Comparison of ENCODE assay signal across 10 mouse cellular contexts in the genomic region with DNA sequence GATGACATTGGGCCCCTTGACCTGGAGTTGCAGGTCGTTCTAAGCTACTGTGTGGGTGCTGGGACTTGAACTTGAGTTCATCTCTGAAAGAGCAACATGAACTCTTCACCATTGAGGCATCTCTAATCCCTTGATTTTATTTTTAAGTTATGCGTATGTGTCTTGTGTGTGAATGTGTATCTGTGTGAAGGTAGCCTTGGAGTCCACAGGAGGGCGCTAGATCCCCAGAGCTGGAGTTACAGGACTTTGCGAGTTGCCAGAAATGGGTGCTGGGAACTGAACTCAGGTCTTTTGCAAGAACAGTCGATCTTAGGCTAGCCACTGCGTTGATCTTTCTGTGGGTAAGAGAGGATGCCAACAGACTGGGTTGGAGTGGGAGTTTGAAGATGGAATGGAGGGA. TPM values are rescaled to one million over a fixed set of nuclear protein-coding genes. Genes with fewer than 3 reads are reported as not detected.
DNase-seq lines count a peak whose midpoint lies in the region; ATAC-seq and TF ChIP-seq lines count a peak whose summit lies in the region.
"Had no signal": no experiment of that assay in that cellular context is flagged by ENCODE, and none has a peak within 500 bp of the region (broad histone marks: within the 10 kb centered on the region; RNA-seq: fewer than 3 reads in every experiment).

No protein-coding gene starts in this region.

- no peak overlapping the region for H3K4me3 ChIP-seq in kidney, embryonic 14.5 days (ENCODE audit: low read length)
- H3K4me3 ChIP-seq in ES-Bruce4 (ENCODE audit: low read depth, low read length) = no peak overlapping the region

- no peak for TF ChIP-seq POLR2A in ES-Bruce4 (IDR thresholded peaks at IDR 0.05; ENCODE audit: insufficient read depth, low read length)

- peak; percentile 16 for DNase-seq in adrenal gland, adult 2 months
- DNase-seq in adrenal gland, adult 18-20 months (ENCODE audit: low spot score in 2 of 2) = no peak
- peak; percentile 52 for DNase-seq in kidney, adult 9 months
- peak; percentile 47 to 59 for DNase-seq in kidney, postnatal 4 days
- no peak for DNase-seq in MN1 (ENCODE audit: low spot score)
- no peak for DNase-seq in frontal cortex, postnatal 36 days (ENCODE audit: low spot score in 2 of 2)

- peaks cover 12% of the 10 kb centered on the region; the same call in 1 of the 2 replicates for H3K4me1 ChIP-seq in kidney, embryonic 14.5 days (ENCODE audit: control insufficient read depth, insufficient read depth, low read length)
- H3K4me1 ChIP-seq in ES-Bruce4 (ENCODE audit: control insufficient read depth, insufficient read depth, low read length) = peaks cover 5% of the 10 kb centered on the region

- no peaks in the 10 kb centered on the region for H3K36me3 ChIP-seq in kidney, embryonic 14.5 days (ENCODE audit: control insufficient read depth, insufficient read depth, low read length)
- H3K36me3 ChIP-seq in ES-Bruce4 (ENCODE audit: control insufficient read depth, insufficient read depth, low read length, poor library complexity, severe bottlenecking) = no peaks in the 10 kb centered on the region

- 89% methylated on average over 6 of the region's 6 CpGs for WGBS in kidney, embryonic 14.5 days

- no peak for ATAC-seq in kidney, embryonic 14.5 days (ENCODE audit: low FRiP score, low TSS enrichment)

- H3K9ac ChIP-seq in kidney, embryonic 14.5 days (ENCODE audit: low read depth, low read length) = no peak overlapping the region
- no peak overlapping the region for H3K9ac ChIP-seq in ES-Bruce4 (ENCODE audit: low read depth, poor library complexity, severe bottlenecking)

- TF ChIP-seq EP300 in ES-Bruce4 (IDR thresholded peaks at IDR 0.05; ENCODE audit: insufficient read depth, low read depth, low read length) = no peak

- peaks cover 17% of the 10 kb centered on the region for H3K27me3 ChIP-seq in kidney, embryonic 14.5 days (ENCODE audit: control insufficient read depth, insufficient read depth, low read length)
- no peaks in the 10 kb centered on the region for H3K27me3 ChIP-seq in ES-Bruce4 (ENCODE audit: control insufficient read depth, insufficient read depth, low read length, poor library complexity, severe bottlenecking)

- H3K27ac ChIP-seq in kidney, embryonic 14.5 days (ENCODE audit: low read depth, low read length) = no peak overlapping the region
- H3K27ac ChIP-seq in ES-Bruce4 (ENCODE audit: insufficient read depth, low read length) = no peak overlapping the region

- H3K9me3 ChIP-seq in kidney, embryonic 14.5 days (ENCODE audit: control insufficient read depth, low read length) = no peaks in the 10 kb centered on the region
- H3K9me3 ChIP-seq in ES-Bruce4 (replicated peaks; ENCODE audit: control insufficient read depth, insufficient read depth, low read length, poor library complexity, severe bottlenecking) = no peaks in the 10 kb centered on the region

- H3K4me2 ChIP-seq in kidney, embryonic 14.5 days (replicated peaks; ENCODE audit: low read depth, low read length) = no peak overlapping the region

- TF ChIP-seq CTCF in ES-Bruce4 (IDR thresholded peaks at IDR 0.05; ENCODE audit: low read depth, low read length) = peak; percentile 50

RNA-seq across cellular contexts. Expression of gene Slc45a1, which starts 4.5 kb away (rescaled TPM):
- total RNA-seq in adrenal gland, adult 2 months (2021) = under 1 TPM; 0.37 to 0.62 TPM
- 0.73 and 1.5 TPM in 2 replicates for polyA plus RNA-seq in adrenal gland, adult 2 months (2012; rRNA removed)
- 1 to 10 TPM in 1 of 2 experiments, under 1 TPM in 1; 0.64 to 1.1 TPM for total RNA-seq in adrenal gland, adult 18-20 months (2021)
- polyA plus RNA-seq in kidney, embryonic 14.5 days (2014; fragmentation: Nextera tagmentation; extraction: Ambion mirVana) = not detected in 2 replicates
- 0.90 and 1.1 TPM in 2 replicates for polyA plus RNA-seq in ES-Bruce4 (2011; ENCODE audit: insufficient read depth, insufficient read length, low read depth, missing spikeins)
- total RNA-seq: heart, postnatal 10 days; megakaryocyte-erythroid progenitor cell, adult 5-6 weeks had no signal

Comparison
In these comparisons a context has a peak if more than half of its experiments do, and no peak if none do; other contexts are left out.
1. DNase-seq: peak in adrenal gland, adult 2 months (single experiment), kidney, adult 9 months (single experiment) and kidney, postnatal 4 days (2 of 2); none in adrenal gland, adult 18-20 months (0 of 2), MN1 (single experiment) and frontal cortex, postnatal 36 days (0 of 2).